Mouse (Mus musculus) thymus, postnatal 25 days (tissue): ENCODE measurements around the gene Smarcc1.

Experiments used
- DNase-seq: peaks from one replicate; pipeline ENCODE4 v3.0.0; 2022

Smarcc1 gene

GRCm38 (mm10) chr9:110244567-110244888, 127.0 kb downstream of the Smarcc1 start:
- no peak for DNase-seq

- peak; percentile 24 for DNase-seq
Measured at GRCm38 (mm10) chr9:110244889-110245589, 127.5 kb downstream of the Smarcc1 start.

GRCm38 (mm10) chr9:110245590-110246320, 128.2 kb downstream of the Smarcc1 start:
- DNase-seq = peak; percentile 20

GRCm38 (mm10) chr9:110246321-110246640, 128.8 kb downstream of the Smarcc1 start:
- no peak for DNase-seq

GRCm38 (mm10) chr9:110247049-110247448, 129.5 kb downstream of the Smarcc1 start:
- no peak for DNase-seq

GRCm38 (mm10) chr9:110248861-110249260, 131.4 kb downstream of the Smarcc1 start:
- no peak for DNase-seq

DNA sequence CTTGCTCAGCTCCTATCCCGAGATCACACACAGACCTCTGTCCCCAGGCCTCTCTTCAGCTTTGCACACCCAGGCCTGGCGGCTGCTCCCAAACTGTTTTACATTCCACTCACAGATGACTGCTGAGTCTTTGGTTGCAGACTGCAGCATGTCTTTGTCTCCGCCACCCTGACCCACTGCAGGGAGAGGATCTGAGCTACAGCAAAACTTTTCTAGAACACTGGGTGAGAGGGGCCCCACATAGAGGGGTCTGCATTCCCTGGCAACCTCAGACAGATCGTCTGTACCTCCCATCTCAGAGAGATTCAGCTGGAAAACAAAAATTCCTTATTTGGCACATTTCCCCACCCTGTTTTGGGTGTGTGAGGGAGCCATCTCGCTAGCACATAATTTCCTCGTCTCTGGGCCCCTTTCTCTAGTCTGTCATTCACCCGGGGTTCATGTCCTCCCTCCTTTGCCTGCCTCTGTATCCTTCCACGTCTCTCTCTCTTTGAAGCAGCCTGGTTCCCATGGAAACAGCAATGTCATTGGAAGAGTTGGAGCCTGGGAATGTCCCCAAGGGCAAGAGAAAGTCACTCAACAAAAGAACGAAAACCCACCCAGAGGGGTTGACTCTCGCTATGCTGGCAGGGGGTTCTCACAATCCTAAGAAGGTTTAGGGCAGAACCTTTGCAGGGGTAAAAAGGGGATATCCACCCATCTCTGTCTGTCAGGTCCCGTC, 132.5 kb downstream of the Smarcc1 start:
- no peak for DNase-seq

DNA sequence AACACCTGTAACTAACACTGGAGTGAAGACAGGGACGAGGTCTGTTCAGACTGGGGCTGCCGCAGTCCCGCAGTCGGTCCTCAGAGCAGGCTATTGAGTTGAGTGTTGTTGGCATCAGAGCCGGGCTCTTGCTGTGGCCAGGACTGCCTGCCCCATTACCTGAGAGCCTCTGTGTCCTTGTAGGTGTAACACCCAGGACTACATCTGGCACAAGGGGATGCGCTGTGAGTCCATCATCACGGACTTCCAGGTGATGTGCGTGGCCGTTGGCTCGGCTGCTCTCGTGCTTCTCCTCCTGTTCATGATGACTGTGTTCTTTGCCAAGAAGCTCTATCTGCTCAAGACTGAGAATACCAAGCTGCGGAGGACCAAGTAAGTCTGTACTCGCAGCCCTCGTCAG, 133.3 kb downstream of the Smarcc1 start:
- no peak for DNase-seq

DNA sequence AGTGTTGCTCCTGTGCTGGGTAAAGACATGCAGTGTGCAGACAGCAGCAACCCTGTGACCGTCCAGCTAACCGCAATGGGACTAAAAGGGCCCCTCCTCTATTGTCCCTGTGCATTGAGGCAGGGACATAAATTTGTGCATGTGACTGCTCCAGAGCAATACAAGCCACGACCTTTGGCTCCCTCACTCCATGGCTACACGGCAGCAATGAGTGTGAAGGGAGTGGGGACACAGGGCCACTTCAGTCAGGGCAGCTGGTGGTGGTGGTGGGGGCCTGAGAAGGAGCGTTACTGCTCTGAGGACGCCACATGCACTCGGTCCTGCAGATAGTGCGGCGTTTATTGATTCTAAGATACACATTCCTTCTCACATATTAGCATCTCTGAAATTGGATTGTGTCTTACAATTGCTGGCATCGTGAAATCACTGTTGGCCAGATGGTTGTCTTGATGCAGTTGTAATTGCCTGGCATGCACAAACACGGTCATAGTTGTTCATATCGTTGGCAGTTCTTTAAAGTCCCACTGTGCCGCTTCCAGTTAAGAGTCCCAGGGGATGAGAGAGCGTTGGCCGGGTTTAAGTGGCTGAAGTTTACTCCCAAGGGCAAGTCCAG, 138.0 kb downstream of the Smarcc1 start:
- DNase-seq = no peak

DNA sequence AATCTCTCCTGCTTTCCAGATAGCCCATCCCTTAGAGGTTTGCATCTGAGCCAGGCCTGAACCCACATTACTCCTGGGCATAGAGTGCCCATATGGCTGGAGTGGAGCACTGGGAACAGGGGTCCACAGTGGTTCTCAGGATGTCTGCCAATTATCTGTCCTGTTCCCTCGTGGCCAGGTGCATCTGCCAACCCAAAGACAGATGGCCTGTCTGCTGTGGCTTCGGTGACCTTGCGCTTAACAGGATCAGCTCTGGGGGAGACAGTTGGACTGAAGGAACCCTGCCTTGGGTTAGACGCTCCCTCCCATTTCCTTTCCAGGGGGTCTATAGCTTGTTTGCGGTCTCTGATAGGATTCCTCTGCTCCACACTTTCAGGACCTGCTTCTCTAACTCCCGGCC, 141.1 kb downstream of the Smarcc1 start:
- DNase-seq = no peak

DNA sequence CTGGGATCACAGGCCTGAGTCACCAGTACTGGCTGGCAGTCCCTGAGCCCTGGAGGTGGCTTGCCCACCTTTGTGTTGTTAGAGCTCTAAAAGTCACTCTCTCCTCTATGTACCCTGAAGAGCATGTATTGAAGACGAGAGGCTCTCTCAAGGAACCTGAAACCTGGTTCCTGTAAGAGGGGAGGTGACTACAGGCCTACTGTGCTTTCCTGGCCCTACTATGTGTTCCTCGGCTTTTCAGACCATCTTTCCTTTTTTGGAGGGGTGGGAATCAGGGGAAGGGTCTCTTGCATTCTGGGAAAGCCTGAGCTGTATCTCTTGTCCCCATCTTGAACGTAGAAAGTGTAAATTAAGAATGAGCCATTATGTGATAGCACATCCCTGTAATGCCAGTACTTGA, 141.6 kb downstream of the Smarcc1 start:
- no peak for DNase-seq

GRCm38 (mm10) chr9:110263181-110263580, 145.7 kb downstream of the Smarcc1 start:
- DNase-seq = no peak

GRCm38 (mm10) chr9:110264991-110265390, 147.5 kb downstream of the Smarcc1 start:
- no peak for DNase-seq

DNA sequence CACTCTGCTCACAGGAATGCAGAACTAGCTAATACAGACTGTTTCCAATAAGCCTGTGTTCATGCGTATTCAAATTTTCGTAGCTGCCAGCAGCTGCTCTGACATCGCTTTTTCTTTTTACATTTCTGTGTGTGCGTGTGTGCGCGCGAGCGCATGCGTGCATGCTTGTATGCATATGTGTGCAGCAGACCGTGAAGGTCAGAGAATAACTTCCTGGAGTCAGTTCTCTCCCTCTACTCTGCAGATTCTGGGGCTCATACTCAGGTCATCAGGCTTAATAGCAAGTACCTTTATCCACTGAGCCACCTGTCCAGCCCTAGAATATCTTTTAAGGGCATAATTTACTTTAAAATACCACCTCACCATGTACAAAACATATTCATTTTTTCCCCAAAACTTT, 150.9 kb downstream of the Smarcc1 start:
- no peak for DNase-seq

DNA sequence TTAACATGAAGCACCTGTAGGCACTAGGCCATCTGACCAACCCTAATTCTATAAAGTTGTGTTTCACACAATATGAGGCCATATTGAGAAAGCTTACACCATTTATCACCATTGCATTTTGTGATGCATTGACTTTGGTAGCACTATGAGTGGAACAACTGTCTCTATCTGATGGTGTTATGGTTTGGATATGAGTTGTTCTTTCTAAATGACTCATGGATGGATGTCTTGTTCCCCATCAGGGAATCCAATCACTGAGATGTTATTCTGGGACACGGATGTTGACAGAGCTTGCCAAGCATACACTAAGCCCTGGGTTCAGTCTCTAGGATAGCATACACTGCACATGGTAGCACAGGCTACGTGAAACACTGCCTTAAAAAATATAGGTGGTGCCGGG, 154.8 kb downstream of the Smarcc1 start:
- no peak for DNase-seq

DNA sequence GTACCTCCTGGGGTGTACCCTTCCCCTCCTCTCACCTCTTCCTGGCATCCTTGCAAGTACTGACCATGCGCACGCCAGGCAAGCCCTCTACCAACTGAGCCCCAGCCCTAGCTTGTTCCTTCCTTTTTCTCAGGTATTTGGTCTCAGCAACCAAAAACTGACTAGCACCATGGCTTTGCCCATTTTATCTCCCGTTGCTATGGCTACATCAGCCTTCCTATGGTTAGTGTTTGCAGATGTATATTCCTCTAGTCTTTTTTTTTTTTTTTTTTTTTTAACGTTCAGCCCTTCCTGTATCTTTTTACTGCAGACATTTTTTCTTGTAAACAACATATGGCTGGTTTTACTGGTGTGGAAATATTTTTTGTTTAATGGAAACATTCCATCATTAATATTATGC, 156.0 kb downstream of the Smarcc1 start:
- DNase-seq = no peak

GRCm38 (mm10) chr9:110275882-110276281, 158.4 kb downstream of the Smarcc1 start:
- DNase-seq = peak; percentile 19

GRCm38 (mm10) chr9:110277431-110277881, 159.9 kb downstream of the Smarcc1 start:
- no peak for DNase-seq

DNA sequence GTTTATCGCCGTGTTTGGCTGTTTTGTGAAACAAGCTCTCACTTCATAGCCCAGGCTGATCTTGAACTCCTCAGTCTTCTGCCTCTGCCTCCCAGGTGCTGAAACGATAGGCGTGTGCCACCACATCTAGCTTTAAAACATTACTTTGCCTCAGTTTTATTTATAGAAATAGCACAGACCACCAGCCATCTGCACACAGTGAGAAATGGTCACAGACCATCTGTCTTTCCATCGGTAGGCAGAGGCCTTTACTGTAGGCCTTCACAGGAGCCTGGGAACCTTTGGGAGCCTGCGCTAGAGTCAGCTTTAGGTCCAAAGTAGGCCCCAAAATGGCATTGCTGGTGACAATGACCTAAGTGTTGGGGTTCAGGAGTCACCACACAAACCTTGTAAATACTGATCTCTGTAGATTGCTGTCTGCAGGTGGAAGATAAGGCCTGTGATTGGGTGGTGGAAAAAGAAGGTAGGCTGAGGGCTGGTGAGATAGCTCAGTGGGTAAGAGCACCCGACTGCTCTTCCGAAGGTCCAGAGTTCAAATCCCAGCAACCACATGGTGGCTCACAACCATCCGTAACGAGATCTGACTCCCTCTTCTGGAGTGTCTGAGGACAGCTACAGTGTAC, 166.7 kb downstream of the Smarcc1 start:
- no peak for DNase-seq

DNA sequence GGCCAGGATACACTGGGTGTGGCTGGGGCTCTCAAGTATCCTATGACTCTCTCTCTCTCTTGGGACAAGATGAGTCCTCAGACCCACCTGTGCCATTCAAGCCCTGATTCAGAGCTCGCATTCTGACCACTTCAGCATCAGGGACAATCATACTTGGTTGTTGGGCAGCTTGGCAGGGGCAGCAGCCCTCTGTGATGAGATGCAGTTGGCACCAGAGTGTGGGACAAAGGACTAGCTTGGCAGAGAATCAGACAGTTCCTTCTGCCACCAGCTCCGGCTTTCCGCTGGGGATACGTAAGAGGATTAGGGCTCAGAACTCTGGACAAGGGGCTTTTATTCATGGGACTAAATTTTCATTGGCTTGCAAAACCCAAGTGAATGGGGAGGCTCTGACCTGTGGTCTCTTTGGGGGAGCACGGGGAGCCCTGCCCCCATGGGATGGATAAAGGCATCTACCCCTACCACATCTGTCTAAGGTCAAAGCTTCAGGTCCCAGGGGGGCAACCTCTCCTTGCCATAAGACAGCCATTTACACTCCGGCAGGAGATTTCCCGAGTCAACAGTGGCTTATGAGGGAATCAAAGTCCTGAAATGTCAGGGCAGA, 169.9 kb downstream of the Smarcc1 start:
- no peak for DNase-seq
